Mouse (Mus musculus): ENCODE results near the gene Stab1. TPM values are rescaled to one million over a fixed set of nuclear protein-coding genes. Genes with fewer than 3 reads are reported as not detected.

Gene Stab1
- polyA plus RNA-seq (2012; ENCODE audit: insufficient read depth, insufficient read length, missing spikeins): 25.2 and 28.0 TPM in 2 replicates

DNA sequence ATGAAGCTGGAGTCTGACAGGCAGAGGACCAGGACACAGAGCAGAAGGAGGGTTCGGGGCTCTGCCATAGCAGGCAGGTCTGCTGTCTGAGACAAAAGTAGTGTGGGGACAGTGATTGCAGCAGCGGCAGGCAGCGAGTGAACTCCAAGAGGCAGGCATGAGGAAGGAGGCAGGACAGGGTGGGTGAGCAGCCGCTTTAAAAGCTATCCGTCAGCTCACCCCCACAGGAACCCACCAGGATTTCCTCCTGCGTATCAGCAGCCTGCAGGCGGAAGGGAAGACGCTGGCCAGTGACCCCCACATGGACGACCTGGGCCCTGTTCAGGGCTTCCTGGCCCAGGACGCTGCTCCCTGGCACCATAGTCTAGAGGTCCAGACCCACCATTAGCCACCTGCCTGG, at the start of gene Stab1:
TSS of gene Stab1 (minus strand) at position 217 of the 400 bp plus-strand sequence.
- H3K4me3 ChIP-seq (ENCODE audit: insufficient read depth, low read depth, low read length): peak within 1 kb of the TSS; percentile 73
- H3K27ac ChIP-seq (replicated peaks; ENCODE audit: low read depth, low read length): peak within 1 kb of the TSS; percentile 95
- peaks cover 18% of the 10 kb centered on the region for H3K4me1 ChIP-seq (ENCODE audit: control insufficient read depth, insufficient read depth, insufficient read length, low read length)

DNA sequence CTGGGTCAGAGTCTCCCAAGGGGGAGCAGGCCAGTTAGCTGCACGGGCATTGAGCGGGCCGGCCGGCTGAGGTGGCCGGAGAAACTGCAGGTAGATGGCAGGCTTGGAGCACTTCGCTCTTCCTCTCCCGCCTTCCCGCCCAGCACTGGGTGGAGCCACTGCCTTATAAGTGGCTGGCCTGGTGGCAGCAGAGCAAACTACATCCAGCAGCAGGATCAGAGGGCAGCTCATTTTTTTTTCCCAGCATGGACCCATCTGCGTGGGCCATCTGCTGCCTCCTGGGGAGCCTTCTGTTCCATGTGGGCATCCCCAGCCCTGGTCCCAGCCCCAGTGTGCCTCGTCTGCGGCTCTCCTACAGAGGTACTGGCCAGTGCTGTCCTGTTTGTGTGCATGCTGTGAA, 49.2 kb upstream of the Stab1 start, which contains the start of gene Sema3g:
TSS of gene Sema3g (plus strand) at position 195 of the 400 bp plus-strand sequence.
- H3K4me3 ChIP-seq (ENCODE audit: insufficient read depth, low read depth, low read length): peak within 1 kb of the TSS; percentile 57
- peaks cover 5% of the 10 kb centered on the region for H3K4me1 ChIP-seq (ENCODE audit: control insufficient read depth, insufficient read depth, insufficient read length, low read length)
- H3K27ac ChIP-seq (replicated peaks; ENCODE audit: low read depth, low read length): peak within 1 kb of the TSS; percentile 81

DNA sequence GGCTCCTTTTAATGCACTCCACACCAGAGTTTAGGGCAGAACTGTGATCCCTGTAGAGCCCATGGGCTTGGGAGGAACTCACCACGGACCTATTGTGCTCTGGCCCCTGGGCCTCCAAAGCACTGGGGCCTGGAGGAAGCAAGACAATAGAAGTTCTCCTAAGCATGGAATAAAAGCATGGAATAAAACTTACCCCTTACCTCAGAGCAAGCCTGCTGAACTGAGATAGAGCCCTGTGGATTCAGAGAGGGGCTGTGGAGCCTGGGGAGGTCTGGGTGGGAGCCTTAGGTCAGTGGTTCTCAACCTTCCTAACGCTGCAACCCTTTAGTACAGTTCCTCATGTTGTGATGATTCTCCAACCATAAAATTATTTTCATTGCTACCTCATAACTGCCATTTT, 48.4 kb upstream of the Stab1 start, which contains the start of gene Nisch:
TSS of gene Nisch (minus strand) at position 101 of the 400 bp plus-strand sequence.
- H3K27ac ChIP-seq (replicated peaks; ENCODE audit: low read depth, low read length): peak within 1 kb of the TSS; percentile 81
- H3K4me1 ChIP-seq (ENCODE audit: control insufficient read depth, insufficient read depth, insufficient read length, low read length): peaks cover 5% of the 10 kb centered on the region
- peak within 1 kb of the TSS; percentile 57 for H3K4me3 ChIP-seq (ENCODE audit: insufficient read depth, low read depth, low read length)

DNA sequence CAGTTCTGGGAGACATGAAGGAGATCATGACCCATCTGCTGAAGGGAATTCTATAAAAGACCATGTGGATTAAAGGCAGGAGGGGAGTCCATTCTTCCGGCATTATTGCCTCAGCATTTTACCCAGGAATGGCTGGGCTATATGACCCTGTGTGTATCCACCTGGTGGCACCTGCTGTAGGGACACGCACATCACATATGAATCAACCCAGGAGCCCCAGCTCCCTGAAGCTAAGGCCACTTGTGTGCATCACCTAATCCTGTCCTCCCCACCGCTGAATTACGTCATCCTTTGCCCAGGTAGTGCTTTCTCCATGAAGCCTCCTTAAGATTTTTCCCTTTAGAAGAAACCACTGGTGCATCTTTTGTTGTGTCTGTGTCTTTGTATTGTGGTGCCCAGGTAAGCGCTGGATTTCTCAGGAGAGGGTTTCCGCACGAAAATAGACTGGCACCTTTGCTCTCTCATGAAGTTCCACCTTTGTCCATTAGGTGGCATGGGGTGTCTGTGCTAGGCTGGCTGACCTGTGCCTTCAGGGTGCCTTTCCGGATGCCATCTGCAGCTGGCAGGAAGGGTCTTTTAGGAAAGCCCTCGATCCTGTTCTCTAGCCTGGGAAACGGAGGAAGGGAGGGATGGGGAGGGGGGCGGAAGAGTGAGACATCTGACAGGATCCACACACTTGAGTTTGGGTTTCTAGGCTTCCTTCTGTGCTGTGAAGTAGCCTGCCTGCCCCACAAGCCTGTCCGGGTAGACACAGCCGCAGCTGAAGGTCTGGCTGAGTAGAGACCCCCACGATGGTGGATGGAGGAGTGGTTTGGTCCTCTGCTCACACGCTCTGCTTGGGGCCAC, 46.9 kb upstream of the Stab1 start:
- H3K4me3 ChIP-seq (ENCODE audit: insufficient read depth, low read depth, low read length): peak overlapping the region; percentile 20
- H3K27ac ChIP-seq (replicated peaks; ENCODE audit: low read depth, low read length): peak overlapping the region; percentile 81
- H3K4me1 ChIP-seq (ENCODE audit: control insufficient read depth, insufficient read depth, insufficient read length, low read length): peaks cover 5% of the 10 kb centered on the region

DNA sequence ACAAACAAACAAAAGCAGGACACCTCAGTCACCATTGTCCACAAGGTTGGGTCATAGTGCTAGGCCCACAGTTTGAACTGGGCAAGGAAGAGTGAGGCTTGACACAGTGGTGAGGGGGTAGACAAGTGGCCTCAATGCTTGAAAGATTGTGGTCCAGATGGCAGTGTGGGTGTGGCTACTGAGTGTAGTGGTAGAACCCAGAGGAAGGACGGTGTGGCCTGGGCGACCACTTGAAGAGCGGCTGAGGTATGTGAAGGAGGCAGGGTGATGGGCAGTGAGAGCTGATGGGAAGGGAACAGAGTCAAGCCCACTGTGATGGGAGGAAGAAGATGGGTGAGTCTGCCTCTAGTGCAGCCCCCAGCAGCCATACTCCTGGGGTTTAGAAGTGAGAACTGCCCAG, 46.2 kb upstream of the Stab1 start:
- peaks cover 5% of the 10 kb centered on the region for H3K4me1 ChIP-seq (ENCODE audit: control insufficient read depth, insufficient read depth, insufficient read length, low read length)
- H3K4me3 ChIP-seq (ENCODE audit: insufficient read depth, low read depth, low read length): no peak overlapping the region
- no peak overlapping the region for H3K27ac ChIP-seq (replicated peaks; ENCODE audit: low read depth, low read length)

DNA sequence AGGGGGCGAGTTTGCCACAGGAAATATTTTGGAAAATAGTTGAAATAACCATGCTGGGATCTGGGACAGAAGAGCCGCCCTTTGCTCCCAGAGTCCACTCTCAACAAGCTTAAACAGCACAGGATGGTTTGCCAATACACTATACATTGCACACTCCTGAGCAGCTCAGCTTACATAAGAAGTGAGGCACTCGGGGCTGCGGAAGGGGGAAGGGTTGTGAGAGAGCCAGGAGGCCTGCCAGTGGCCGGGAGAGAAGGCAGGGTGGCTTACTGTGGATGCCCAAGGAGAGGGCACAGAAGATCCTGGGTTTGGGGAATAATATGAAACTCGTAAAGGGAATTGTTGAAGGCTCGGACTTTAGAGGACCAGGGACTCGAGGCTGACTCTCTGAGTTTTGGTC, 45.4 kb upstream of the Stab1 start:
- Histone ChIP-seq H3K27ac (replicated peaks; ENCODE audit: low read depth, low read length) (no peak overlapping the region), H3K4me3 (ENCODE audit: insufficient read depth, low read depth, low read length) (no peak overlapping the region), H3K4me1 (ENCODE audit: control insufficient read depth, insufficient read depth, insufficient read length, low read length) (peaks cover 5% of the 10 kb centered on the region)

DNA sequence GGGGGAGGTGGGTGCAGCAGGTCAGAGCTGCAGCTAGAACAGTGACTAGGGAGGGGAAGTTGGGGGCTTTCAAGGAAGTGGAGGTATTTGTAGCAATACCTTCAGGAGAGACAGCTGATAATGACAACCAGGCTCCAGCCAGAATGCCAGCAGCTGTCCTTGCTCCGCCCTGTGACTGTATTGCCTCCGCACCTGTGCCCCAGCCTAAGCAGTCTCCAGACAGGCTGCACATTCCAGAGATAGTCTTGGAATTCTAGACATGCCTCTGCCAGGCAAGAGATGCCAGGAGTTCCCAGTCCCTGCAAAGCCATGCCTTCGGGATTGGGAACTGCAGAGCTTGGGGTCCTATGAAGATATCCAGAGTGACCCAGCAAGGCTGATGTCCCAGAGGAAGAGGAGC, 44.1 kb upstream of the Stab1 start:
- Histone ChIP-seq H3K4me3 (ENCODE audit: insufficient read depth, low read depth, low read length) (no peak overlapping the region), H3K4me1 (ENCODE audit: control insufficient read depth, insufficient read depth, insufficient read length, low read length) (peaks cover 5% of the 10 kb centered on the region), H3K27ac (replicated peaks; ENCODE audit: low read depth, low read length) (no peak overlapping the region)

DNA sequence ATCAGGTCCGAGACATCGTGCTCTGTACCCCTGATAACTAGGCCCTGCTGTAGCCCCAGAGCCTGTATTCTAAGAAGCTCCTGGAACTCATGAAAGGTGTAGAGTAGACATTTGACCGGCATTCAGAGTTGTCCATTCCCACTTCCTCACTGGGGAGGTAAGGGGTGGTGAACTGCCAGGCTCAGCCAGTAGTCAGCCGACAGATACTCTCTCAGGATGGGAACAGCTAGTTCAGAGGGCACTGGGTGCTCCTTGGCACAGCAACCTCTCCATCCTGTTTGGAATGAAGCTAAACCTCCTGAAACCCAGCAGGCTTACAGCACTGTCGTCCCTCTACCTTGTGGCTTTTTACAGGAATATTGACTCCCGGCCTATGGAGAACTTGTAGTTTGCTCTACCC, 43.4 kb upstream of the Stab1 start:
- Histone ChIP-seq H3K4me3 (ENCODE audit: insufficient read depth, low read depth, low read length) (no peak overlapping the region), H3K4me1 (ENCODE audit: control insufficient read depth, insufficient read depth, insufficient read length, low read length) (peaks cover 10% of the 10 kb centered on the region; the same call in 1 of the 2 replicates), H3K27ac (replicated peaks; ENCODE audit: low read depth, low read length) (no peak overlapping the region)

DNA sequence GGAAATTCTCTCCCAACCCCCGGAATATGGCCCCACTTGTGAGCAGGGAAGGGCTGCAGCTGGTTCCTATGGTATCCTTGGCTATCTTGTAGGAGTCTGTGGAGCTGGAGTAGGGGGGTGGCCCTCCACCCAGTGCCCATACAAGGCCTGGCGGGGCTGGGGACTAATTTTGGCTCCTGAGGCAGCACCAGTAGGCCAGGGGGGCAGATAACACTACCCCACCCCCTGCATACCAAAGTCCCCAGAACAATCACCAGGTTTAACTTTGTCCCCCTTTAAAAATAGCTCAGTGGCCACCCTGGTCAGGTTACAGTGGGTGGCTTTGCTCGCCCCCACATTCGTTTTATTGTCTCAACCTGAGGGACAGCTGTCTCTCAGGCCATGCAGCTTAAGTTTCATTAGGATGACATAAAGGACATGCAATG, 40.7 kb upstream of the Stab1 start:
- H3K27ac ChIP-seq (replicated peaks; ENCODE audit: low read depth, low read length): no peak overlapping the region
- no peak overlapping the region for H3K4me3 ChIP-seq (ENCODE audit: insufficient read depth, low read depth, low read length)
- H3K4me1 ChIP-seq (ENCODE audit: control insufficient read depth, insufficient read depth, insufficient read length, low read length): peaks cover 9% of the 10 kb centered on the region; the same call in 1 of the 2 replicates

DNA sequence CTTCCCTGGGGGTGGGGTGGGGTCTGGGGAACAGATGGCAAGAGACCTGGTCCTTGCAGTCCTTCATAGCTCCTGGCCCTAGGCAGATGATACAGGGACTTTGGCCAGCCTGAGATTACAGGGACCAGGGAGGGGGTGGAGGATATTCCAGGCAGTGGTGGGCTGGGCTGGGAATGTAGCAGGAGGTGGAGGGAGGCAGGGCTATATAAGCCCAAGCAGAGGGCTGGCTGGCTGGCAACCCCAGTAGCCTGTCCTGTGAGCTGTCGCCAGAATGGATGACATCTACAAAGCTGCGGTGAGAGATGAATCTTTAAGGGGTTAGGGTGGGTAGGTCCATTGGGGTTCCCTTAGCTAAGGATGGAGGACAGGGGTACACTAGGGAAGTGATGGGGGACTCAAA, 39.6 kb upstream of the Stab1 start, which contains the start of gene Tnnc1:
TSS of gene Tnnc1 (plus strand) at position 229 of the 400 bp plus-strand sequence.
- Histone ChIP-seq H3K4me3 (ENCODE audit: insufficient read depth, low read depth, low read length) (peak within 1 kb of the TSS; percentile 75), H3K27ac (replicated peaks; ENCODE audit: low read depth, low read length) (peak within 1 kb of the TSS; percentile 81)

DNA sequence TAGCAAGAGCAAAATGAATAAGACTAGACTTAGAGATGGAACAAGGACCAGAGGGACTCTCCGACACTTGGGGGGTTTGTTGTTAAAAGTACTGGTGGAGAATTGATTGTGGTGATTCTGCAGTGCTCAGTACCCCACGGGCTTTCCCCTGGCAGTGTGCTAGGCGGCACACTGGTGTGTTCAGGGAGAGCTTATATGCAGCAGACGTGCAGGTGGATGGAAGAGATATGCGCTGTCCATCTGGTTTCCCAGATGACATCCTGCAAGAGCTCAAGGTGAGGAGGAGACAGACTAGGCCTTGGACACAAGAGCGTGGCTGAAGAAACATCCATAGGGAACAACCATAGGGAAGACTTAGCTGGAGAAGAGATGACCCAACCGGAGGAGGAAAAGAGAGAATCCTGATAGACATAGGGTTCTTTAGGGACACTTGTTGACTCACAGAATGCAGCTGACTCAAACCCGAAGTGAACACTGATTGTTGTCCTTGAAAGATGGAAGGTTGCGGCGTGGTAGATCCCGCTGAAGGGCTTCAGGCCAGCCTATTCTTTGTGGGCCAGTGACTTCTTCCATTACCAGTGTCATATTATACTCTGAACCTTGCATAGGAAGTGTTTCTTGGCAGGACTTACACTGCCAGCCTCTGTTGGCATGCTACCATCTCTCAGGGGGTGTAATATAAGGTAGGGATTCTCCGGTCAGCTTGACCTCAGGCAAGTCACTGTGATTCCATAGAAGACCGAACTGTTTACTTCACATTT, 38.8 kb upstream of the Stab1 start:
- Histone ChIP-seq H3K27ac (replicated peaks; ENCODE audit: low read depth, low read length) (peak overlapping the region; percentile 81), H3K4me3 (ENCODE audit: insufficient read depth, low read depth, low read length) (peak overlapping the region; percentile 75)

More for the DNA sequence above, 39.6 kb upstream of the Stab1 start, which contains the start of gene Tnnc1:
- H3K4me1 ChIP-seq (ENCODE audit: control insufficient read depth, insufficient read depth, insufficient read length, low read length): peaks cover 9% of the 10 kb centered on the region; the same call in 1 of the 2 replicates

DNA sequence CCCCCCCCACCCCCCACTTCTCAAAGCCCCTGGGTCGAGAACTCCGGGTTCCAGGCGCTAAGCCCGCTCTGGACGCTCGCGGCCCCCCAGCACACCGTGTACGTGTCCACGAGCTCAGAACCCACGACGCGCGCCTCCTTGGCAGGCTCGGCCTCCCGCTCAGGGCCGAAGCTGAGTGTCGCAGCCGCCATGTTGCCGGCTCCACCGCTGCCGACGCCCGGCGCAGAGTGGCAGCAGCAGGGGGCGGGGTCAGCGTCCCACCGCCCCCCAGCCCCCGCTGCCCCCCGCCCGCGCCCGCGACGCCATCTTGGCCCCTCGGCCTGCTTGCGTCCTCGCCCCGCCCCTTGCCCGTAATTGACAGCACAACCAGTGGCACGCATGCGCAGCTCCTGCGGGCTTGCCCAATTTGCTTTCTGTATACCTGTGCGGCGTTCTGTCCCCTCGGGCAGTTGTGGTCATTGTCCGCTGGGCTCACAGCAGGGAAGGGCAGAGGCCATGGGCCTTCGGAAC, 38.1 kb upstream of the Stab1 start:
- peak overlapping the region; percentile 81 for H3K27ac ChIP-seq (replicated peaks; ENCODE audit: low read depth, low read length)
- peaks cover 9% of the 10 kb centered on the region; the same call in 1 of the 2 replicates for H3K4me1 ChIP-seq (ENCODE audit: control insufficient read depth, insufficient read depth, insufficient read length, low read length)
- H3K4me3 ChIP-seq (ENCODE audit: insufficient read depth, low read depth, low read length): peak overlapping the region; percentile 86

More for the DNA sequence above, 38.8 kb upstream of the Stab1 start:
- peaks cover 9% of the 10 kb centered on the region; the same call in 1 of the 2 replicates for H3K4me1 ChIP-seq (ENCODE audit: control insufficient read depth, insufficient read depth, insufficient read length, low read length)

DNA sequence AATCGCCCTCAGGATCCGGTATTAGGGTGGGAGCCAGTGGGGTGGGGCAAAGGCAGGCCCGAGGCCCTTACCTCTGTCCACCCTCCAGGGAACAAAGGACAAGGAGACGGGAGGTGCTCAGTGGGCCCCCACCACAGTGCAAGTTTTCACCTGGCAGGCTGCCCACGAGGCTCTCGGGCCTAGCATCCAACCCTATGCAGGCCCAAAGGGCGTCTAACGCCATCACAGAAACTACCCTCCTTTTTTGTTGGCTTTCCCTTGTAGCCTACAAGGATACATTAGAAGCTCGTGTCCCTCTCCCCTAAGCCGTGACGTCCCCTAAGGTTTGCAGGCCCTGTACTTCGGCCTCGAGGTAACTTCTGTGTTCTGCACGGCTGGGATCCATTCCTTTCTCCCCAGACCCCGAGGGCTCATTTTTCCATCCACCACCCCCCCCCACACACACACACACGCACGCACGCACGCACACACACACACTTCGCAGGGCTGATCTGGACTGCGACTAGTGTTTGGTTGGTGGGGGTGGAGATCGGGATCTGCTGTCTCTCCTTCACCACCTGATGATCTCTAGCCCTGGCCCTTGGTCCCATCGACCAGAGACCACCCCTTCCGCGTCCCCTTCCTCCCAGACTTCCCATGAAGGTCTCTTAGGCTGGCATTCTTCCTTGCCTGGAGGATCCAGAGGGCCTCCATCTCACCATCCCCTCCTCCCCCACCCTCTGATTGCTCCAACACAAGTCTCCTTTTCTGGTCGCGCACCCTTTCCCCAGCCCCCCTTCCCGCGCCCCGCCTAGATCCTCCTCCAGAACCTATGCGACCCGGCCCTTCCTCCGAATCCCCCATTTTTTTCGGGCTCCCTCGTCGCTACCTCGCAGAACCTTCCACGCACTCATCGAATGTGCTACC, 37.4 kb upstream of the Stab1 start:
- peak overlapping the region; percentile 86 for H3K4me3 ChIP-seq (ENCODE audit: insufficient read depth, low read depth, low read length)
- H3K4me1 ChIP-seq (ENCODE audit: control insufficient read depth, insufficient read depth, insufficient read length, low read length): peaks cover 9% of the 10 kb centered on the region; the same call in 1 of the 2 replicates
- H3K27ac ChIP-seq (replicated peaks; ENCODE audit: low read depth, low read length): peak overlapping the region; percentile 78

DNA sequence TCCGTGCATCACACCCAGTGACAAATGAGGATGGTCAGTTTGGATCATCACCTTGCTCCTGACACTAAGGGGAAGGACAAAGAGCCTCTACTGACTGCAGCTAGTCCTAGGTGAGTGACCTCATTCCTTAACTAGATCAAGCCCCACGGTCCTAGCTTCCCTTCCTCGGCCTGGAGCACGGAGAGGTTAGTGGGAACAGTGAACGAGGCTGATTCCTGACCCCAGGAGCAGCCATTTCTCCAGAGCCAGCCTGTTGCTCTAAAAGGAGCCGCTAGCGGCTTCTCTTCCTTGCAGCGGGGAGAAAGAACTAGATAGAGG, 36.8 kb upstream of the Stab1 start:
- Histone ChIP-seq H3K4me1 (ENCODE audit: control insufficient read depth, insufficient read depth, insufficient read length, low read length) (peaks cover 9% of the 10 kb centered on the region; the same call in 1 of the 2 replicates), H3K27ac (replicated peaks; ENCODE audit: low read depth, low read length) (peak overlapping the region; percentile 78), H3K4me3 (ENCODE audit: insufficient read depth, low read depth, low read length) (peak overlapping the region; percentile 86)
